Mouse (Mus musculus): Measurements from ENCODE around the gene Ripor3.

DNA sequence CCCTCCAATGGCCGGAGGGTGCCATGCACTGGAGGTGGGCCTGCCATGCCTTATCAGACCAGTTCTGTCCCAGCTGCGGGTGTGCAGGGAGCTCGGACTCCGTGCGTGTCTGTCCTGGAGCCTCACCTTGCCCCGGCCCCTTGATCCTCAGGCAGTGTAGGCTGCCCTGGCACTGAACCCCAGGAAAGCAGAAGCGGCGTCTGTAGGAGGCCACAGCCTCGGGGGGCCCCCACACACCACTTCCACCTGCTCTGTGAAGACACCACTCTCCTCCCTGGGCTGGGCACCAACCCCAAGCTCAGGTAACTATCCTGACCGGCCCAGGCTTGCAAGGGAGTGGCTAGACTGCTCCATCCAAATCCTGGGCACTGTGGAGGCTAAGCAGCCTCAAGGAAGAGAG, 30.0 kb downstream of the Ripor3 start:
- TF ChIP-seq GATA1 (IDR thresholded peaks at IDR 0.05; ENCODE audit: low read length), result no peak
- TF ChIP-seq TAL1 (IDR thresholded peaks at IDR 0.05; ENCODE audit: low read length), result no peak

Data from erythroblast, embryonic 14.5 days (primary cell).